Mouse (Mus musculus) forebrain, embryonic 10.5 days (tissue): ENCODE measurements at regions not wholly inside any gene's neighbourhood (a gene's known extent, or its start where the extent isn't known, plus 50 kb on each side); places are given as distances from the start of the nearest gene placed in this dataset.
A peak's percentile ranks its signal among the peaks of the same experiment; 100 is the strongest.

Experiments used
- DNase-seq: peaks from one replicate; pipeline ENCODE4 v3.0.0-alpha.2; 2017; ENCODE audit warnings: low spot score; ENCODE audit errors: extremely low spot score
- H3K27ac ChIP-seq: fragments of 300-500 bp; sonication (generic); 2 replicates; pipeline ENCODE4 v1.5.1; 2016; ENCODE audit warnings: mild to moderate bottlenecking
- H3K27me3 ChIP-seq: fragments of 300-500 bp; sonication (generic); 2 replicates; pipeline ENCODE4 v1.6.1; 2016; ENCODE audit warnings: mild to moderate bottlenecking; ENCODE audit not compliant: poor library complexity, severe bottlenecking
- H3K36me3 ChIP-seq: fragments of 300-500 bp; sonication (generic); replicated peaks from 2 replicates; pipeline ENCODE4 v1.6.1; 2016; ENCODE audit warnings: mild to moderate bottlenecking, moderate library complexity
- H3K4me1 ChIP-seq: fragments of 300-500 bp; sonication (generic); 2 replicates; pipeline ENCODE4 v1.6.1; 2016
- H3K4me3 ChIP-seq: fragments of 300-500 bp; sonication (generic); 2 replicates; pipeline ENCODE4 v1.5.1; 2016; ENCODE audit warnings: mild to moderate bottlenecking, moderate library complexity
- H3K9me3 ChIP-seq: fragments of 300-500 bp; sonication (generic); 2 replicates; pipeline ENCODE4 v1.6.1; 2016; ENCODE audit warnings: mild to moderate bottlenecking, moderate library complexity
- WGBS: fragments of 180-500 bp; shearing (Covaris S2); methylation state at CpG from one replicate; pipeline ENCODE4 v1.1.7; 2016; 5-methylcytosine and 5-hydroxymethylcytosine counted together

GRCm38 (mm10) chr13:6001218-6001564 lies 139.9 kb downstream of the Klf6 start:
- Histone ChIP-seq H3K27ac (no peak overlapping the region), H3K4me3 (no peak overlapping the region), H3K27me3 (no peaks in the 10 kb centered on the region), H3K9me3 (no peaks in the 10 kb centered on the region), H3K4me1 (no peaks in the 10 kb centered on the region), H3K36me3 (no peaks in the 10 kb centered on the region)
- WGBS, result 90% methylated on average over 3 of the region's 3 CpGs
- DNase-seq, result no peak

GRCm38 (mm10) chr13:6005901-6006300 lies 144.6 kb downstream of the Klf6 start:
- H3K36me3 ChIP-seq, result no peaks in the 10 kb centered on the region
- no peaks in the 10 kb centered on the region for H3K27me3 ChIP-seq
- no peaks in the 10 kb centered on the region for H3K4me1 ChIP-seq
- no peaks in the 10 kb centered on the region for H3K9me3 ChIP-seq
- 94% methylated on average over 6 of the region's 6 CpGs for WGBS
- H3K27ac ChIP-seq, result no peak overlapping the region
- H3K4me3 ChIP-seq, result no peak overlapping the region
- no peak for DNase-seq

GRCm38 (mm10) chr13:6009671-6010070 lies 148.4 kb downstream of the Klf6 start:
- WGBS, result 85% methylated on average over 1 of the region's 1 CpGs
- Histone ChIP-seq H3K4me1 (no peaks in the 10 kb centered on the region), H3K27me3 (no peaks in the 10 kb centered on the region), H3K4me3 (no peak overlapping the region), H3K36me3 (no peaks in the 10 kb centered on the region), H3K9me3 (no peaks in the 10 kb centered on the region), H3K27ac (no peak overlapping the region)
- no peak for DNase-seq

DNA sequence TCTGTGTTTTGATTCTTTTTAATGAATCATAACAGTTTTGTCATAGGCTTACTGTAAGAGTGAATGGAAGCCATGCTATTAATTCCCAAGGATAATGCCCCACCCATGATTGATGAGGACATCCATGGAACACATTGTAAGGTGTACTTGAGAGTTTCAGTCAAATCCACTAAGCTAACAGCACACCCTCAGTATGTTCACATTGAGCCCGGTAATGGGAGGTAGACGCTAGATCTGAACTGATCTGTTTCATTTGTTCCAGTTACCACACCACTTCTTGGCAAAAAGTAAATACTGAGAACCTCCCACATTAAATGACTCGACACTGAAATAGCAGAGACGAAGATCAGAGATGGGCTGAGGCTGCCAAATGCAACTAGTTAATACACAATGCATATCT lies 165.9 kb downstream of the Klf6 start:
- no peak for DNase-seq
- 92% methylated on average over 4 of the region's 4 CpGs for WGBS
- no peaks in the 10 kb centered on the region for H3K9me3 ChIP-seq
- no peak overlapping the region for H3K4me3 ChIP-seq
- H3K36me3 ChIP-seq, result no peaks in the 10 kb centered on the region
- H3K27me3 ChIP-seq, result no peaks in the 10 kb centered on the region
- peaks cover 5% of the 10 kb centered on the region; the same call in 1 of the 2 replicates for H3K4me1 ChIP-seq
- H3K27ac ChIP-seq, result no peak overlapping the region

DNA sequence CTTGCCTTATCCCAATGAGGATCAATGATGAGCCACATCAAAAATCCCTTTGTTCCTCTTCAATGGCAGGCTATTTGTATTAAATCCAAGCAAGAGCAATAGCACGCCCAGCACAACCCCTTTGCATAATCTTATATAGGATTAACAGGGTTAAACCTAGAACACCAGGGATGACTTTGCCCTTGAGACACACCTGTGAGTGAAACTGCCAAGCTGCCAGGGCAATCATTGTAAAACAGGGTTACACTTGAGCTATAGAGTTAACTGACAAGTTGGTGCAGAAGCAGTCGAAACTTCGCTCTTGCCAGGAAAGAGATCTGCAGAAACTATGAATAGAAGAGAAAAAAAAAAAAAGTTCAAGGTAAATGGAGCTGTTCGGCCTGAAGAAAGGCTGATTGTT lies 167.6 kb downstream of the Klf6 start:
- Histone ChIP-seq H3K4me1 (peaks cover 5% of the 10 kb centered on the region; the same call in 1 of the 2 replicates), H3K9me3 (no peaks in the 10 kb centered on the region), H3K27me3 (no peaks in the 10 kb centered on the region), H3K27ac (no peak overlapping the region; the same call in 1 of the 2 replicates), H3K4me3 (no peak overlapping the region), H3K36me3 (no peaks in the 10 kb centered on the region)
- no peak for DNase-seq
- 69% methylated on average over 4 of the region's 4 CpGs for WGBS

- H3K4me1 ChIP-seq, result peaks cover 5% of the 10 kb centered on the region; the same call in 1 of the 2 replicates
- 64% methylated on average over 6 of the region's 6 CpGs for WGBS
- no peak overlapping the region for H3K4me3 ChIP-seq
- no peaks in the 10 kb centered on the region for H3K27me3 ChIP-seq
- H3K36me3 ChIP-seq, result no peaks in the 10 kb centered on the region
- DNase-seq, result peak; percentile 21
- H3K9me3 ChIP-seq, result no peaks in the 10 kb centered on the region
- H3K27ac ChIP-seq, result peak overlapping the region; percentile 53; the same call in 1 of the 2 replicates
Measured at GRCm38 (mm10) chr13:6029461-6029860, 168.2 kb downstream of the Klf6 start.

GRCm38 (mm10) chr13:6030128-6030527 lies 168.8 kb downstream of the Klf6 start:
- Histone ChIP-seq H3K4me3 (no peak overlapping the region), H3K4me1 (peaks cover 5% of the 10 kb centered on the region; the same call in 1 of the 2 replicates), H3K27me3 (no peaks in the 10 kb centered on the region), H3K36me3 (no peaks in the 10 kb centered on the region), H3K27ac (peak overlapping the region; percentile 53; the same call in 1 of the 2 replicates), H3K9me3 (no peaks in the 10 kb centered on the region)
- no peak for DNase-seq
- WGBS, result 61% methylated on average over 2 of the region's 2 CpGs

GRCm38 (mm10) chr13:6040132-6040531 lies 178.8 kb downstream of the Klf6 start:
- DNase-seq, result no peak
- Histone ChIP-seq H3K9me3 (no peaks in the 10 kb centered on the region; the same call in 1 of the 2 replicates), H3K4me3 (no peak overlapping the region), H3K27ac (no peak overlapping the region; the same call in 1 of the 2 replicates), H3K27me3 (no peaks in the 10 kb centered on the region), H3K36me3 (no peaks in the 10 kb centered on the region), H3K4me1 (peaks cover 11% of the 10 kb centered on the region)
- 55% methylated on average over 7 of the region's 7 CpGs for WGBS

GRCm38 (mm10) chr13:6040663-6041062 lies 179.4 kb downstream of the Klf6 start:
- H3K4me1 ChIP-seq, result peaks cover 11% of the 10 kb centered on the region
- 86% methylated on average over 2 of the region's 2 CpGs for WGBS
- no peak for DNase-seq
- no peaks in the 10 kb centered on the region for H3K36me3 ChIP-seq
- H3K27me3 ChIP-seq, result no peaks in the 10 kb centered on the region
- H3K9me3 ChIP-seq, result no peaks in the 10 kb centered on the region; the same call in 1 of the 2 replicates
- H3K27ac ChIP-seq, result no peak overlapping the region
- H3K4me3 ChIP-seq, result no peak overlapping the region

DNA sequence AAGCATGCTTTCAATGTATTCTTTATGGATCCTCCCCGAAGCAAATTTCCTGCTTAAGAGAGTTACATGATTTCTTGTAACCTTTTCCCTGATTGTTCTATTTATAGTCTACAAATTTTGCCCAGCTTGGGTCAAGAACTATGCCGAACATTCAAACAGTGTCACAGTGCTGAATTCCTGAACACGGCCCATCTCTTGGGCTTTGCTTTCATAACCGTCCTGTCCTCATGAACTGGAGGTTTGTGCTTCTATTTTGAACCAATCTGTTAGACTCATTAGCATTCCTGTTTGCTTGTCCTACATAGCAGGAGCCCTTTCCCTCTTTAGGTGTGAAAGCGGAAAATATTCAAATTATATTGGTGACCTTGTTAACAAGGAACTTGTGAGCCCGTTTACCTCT lies 181.2 kb downstream of the Klf6 start:
- 89% methylated on average over 6 of the region's 6 CpGs for WGBS

GRCm38 (mm10) chr13:6059515-6060228 lies 198.4 kb downstream of the Klf6 start:
- peaks cover 15% of the 10 kb centered on the region for H3K4me1 ChIP-seq
- no peak overlapping the region for H3K27ac ChIP-seq
- H3K36me3 ChIP-seq, result no peaks in the 10 kb centered on the region
- WGBS, result 30% methylated on average over 6 of the region's 6 CpGs
- H3K4me3 ChIP-seq, result no peak overlapping the region
- no peaks in the 10 kb centered on the region for H3K9me3 ChIP-seq
- no peaks in the 10 kb centered on the region for H3K27me3 ChIP-seq
- DNase-seq, result no peak

More for the DNA sequence above, 181.2 kb downstream of the Klf6 start:
- DNase-seq, result no peak
- no peaks in the 10 kb centered on the region for H3K27me3 ChIP-seq
- H3K4me1 ChIP-seq, result peaks cover 11% of the 10 kb centered on the region
- no peak overlapping the region for H3K27ac ChIP-seq
- H3K4me3 ChIP-seq, result no peak overlapping the region
- H3K9me3 ChIP-seq, result no peaks in the 10 kb centered on the region; the same call in 1 of the 2 replicates
- no peaks in the 10 kb centered on the region for H3K36me3 ChIP-seq

- Histone ChIP-seq H3K4me1 (peaks cover 15% of the 10 kb centered on the region), H3K36me3 (no peaks in the 10 kb centered on the region), H3K4me3 (no peak overlapping the region), H3K9me3 (no peaks in the 10 kb centered on the region), H3K27ac (no peak overlapping the region), H3K27me3 (no peaks in the 10 kb centered on the region)
- WGBS, result 37% methylated on average over 8 of the region's 8 CpGs
- no peak for DNase-seq
Measured at GRCm38 (mm10) chr13:6060229-6060845, 199.1 kb downstream of the Klf6 start.

DNA sequence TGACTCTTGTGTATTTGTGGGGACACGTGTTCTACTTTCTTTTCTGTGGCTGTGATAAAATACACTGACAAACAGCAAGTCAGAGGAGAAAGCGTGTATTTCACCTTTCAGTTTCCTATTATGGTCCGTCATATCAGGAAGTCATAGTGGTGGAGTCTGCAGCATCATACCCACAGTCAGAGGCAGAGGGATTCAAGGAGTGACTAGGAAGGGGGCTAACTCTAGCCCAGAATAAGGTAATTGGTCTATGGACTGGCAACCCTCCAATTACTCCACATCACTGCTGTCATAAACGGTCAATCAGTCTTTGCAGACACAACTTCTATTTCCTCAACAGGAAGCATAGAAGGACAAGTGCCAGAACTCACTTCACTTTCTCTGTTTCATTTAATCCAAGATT lies 201.0 kb downstream of the Klf6 start:
- Histone ChIP-seq H3K9me3 (no peaks in the 10 kb centered on the region), H3K36me3 (no peaks in the 10 kb centered on the region), H3K4me1 (peaks cover 15% of the 10 kb centered on the region), H3K27me3 (no peaks in the 10 kb centered on the region), H3K27ac (no peak overlapping the region), H3K4me3 (no peak overlapping the region)
- DNase-seq, result no peak
- 98% methylated on average over 4 of the region's 4 CpGs for WGBS
